Mouse (Mus musculus) neural tube, embryonic 12.5 days (tissue): Measurements from ENCODE around the gene Relb. TPM values are rescaled to one million over a fixed set of nuclear protein-coding genes. Genes with fewer than 3 reads are reported as not detected.

Experiments
- ATAC-seq: fragments of 200-750 bp; cut with Nextera tagmentation; 2 replicates; pipeline ENCODE4 v1.8.0; 2017; ENCODE audit warnings: low read depth, mild to moderate bottlenecking, moderate TSS enrichment, moderate library complexity; ENCODE audit not compliant: low FRiP score
- H3K27ac ChIP-seq: fragments of 300-500 bp; sonication (generic); 2 replicates; pipeline ENCODE4 v1.5.1; 2016
- H3K27me3 ChIP-seq: fragments of 300-500 bp; sonication (generic); replicated peaks from 2 replicates; pipeline ENCODE4 v1.6.1; 2016; ENCODE audit warnings: mild to moderate bottlenecking
- H3K36me3 ChIP-seq: fragments of 300-500 bp; sonication (generic); 2 replicates; pipeline ENCODE4 v1.6.1; 2016; ENCODE audit warnings: mild to moderate bottlenecking
- H3K4me1 ChIP-seq: fragments of 300-500 bp; sonication (generic); 2 replicates; pipeline ENCODE4 v1.6.1; 2016
- H3K4me2 ChIP-seq: fragments of 300-500 bp; sonication (generic); replicated peaks from 2 replicates; pipeline ENCODE4 v1.6.1; 2016; ENCODE audit warnings: mild to moderate bottlenecking
- H3K4me3 ChIP-seq: fragments of 300-500 bp; sonication (generic); 2 replicates; pipeline ENCODE4 v1.5.1; 2016
- H3K9ac ChIP-seq: fragments of 300-500 bp; sonication (generic); 2 replicates; pipeline ENCODE4 v1.6.1; 2016; ENCODE audit warnings: mild to moderate bottlenecking
- H3K9me3 ChIP-seq: fragments of 300-500 bp; sonication (generic); 2 replicates; pipeline ENCODE4 v1.6.1; 2016; ENCODE audit warnings: mild to moderate bottlenecking
- WGBS: fragments of 180-500 bp; shearing (Covaris S2); methylation state at CpG from one replicate; pipeline ENCODE4 v1.1.7; 2016; 5-methylcytosine and 5-hydroxymethylcytosine counted together
- polyA plus RNA-seq: library from polyadenylated mRNA; unstranded; fragments of >200 nt; fragmentation: Nextera tagmentation; extraction: Ambion mirVana; gene quantifications from 2 replicates; pipeline ENCODE4 v1.2.1, GENCODE M21; 2016

Relb gene
- polyA plus RNA-seq, result 4.9 and 5.8 TPM in 2 replicates

- Histone ChIP-seq H3K9me3 (no peaks in the 10 kb centered on the region), H3K9ac (peak within 1 kb of the TSS; percentile 47), H3K27me3 (no peaks in the 10 kb centered on the region), H3K4me3 (peak within 1 kb of the TSS; percentile 76), H3K4me1 (no peaks in the 10 kb centered on the region; the same call in 1 of the 2 replicates), H3K36me3 (peaks cover 25% of the 10 kb centered on the region), H3K27ac (no peak within 1 kb of the TSS), H3K4me2 (peak within 1 kb of the TSS; percentile 97)
- ATAC-seq, result peak; percentile 79
- under 1% methylated on average over 28 of the region's 41 CpGs for WGBS
Observed at GRCm38 (mm10) chr7:19629361-19629734, at the start of gene Relb. Relb (minus strand) TSS chr7:19629438.

DNA sequence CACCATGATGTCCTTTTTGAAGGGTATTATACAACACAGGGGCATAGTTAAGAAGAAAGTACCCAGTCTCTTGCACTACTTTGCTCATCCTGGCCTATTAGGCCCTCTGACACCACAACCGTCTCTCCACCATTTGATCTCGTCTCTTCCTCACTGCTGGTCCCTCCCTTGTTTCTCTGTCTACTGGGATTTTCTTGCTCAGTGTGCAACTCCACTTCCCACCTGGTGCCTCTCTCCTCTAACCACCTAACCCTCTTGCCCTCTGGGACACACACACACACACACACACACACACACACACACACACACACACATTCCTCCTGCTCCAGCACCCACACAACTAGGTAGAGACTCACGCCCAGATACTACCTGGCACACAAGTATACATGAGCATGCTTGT lies 49.7 kb upstream of the Relb start:
- no peaks in the 10 kb centered on the region for H3K27me3 ChIP-seq
- no peak for ATAC-seq
- WGBS, result 92% methylated on average over 3 of the region's 3 CpGs
- H3K27ac ChIP-seq, result no peak overlapping the region
- no peaks in the 10 kb centered on the region for H3K9me3 ChIP-seq
- no peak overlapping the region for H3K4me3 ChIP-seq
- H3K4me1 ChIP-seq, result no peaks in the 10 kb centered on the region
- H3K36me3 ChIP-seq, result no peaks in the 10 kb centered on the region
- H3K9ac ChIP-seq, result no peak overlapping the region
- H3K4me2 ChIP-seq, result no peak overlapping the region

GRCm38 (mm10) chr7:19677872-19678271 lies 48.6 kb upstream of the Relb start, which contains the start of gene Apoc2:
Apoc2 (minus strand) TSS chr7:19677941.
- Histone ChIP-seq H3K4me2 (no peak within 1 kb of the TSS), H3K36me3 (no peaks in the 10 kb centered on the region), H3K4me3 (no peak within 1 kb of the TSS), H3K4me1 (no peaks in the 10 kb centered on the region), H3K9me3 (no peaks in the 10 kb centered on the region), H3K9ac (no peak within 1 kb of the TSS), H3K27ac (no peak within 1 kb of the TSS), H3K27me3 (no peaks in the 10 kb centered on the region)
- no peak for ATAC-seq
- 75% methylated on average over 8 of the region's 8 CpGs for WGBS

DNA sequence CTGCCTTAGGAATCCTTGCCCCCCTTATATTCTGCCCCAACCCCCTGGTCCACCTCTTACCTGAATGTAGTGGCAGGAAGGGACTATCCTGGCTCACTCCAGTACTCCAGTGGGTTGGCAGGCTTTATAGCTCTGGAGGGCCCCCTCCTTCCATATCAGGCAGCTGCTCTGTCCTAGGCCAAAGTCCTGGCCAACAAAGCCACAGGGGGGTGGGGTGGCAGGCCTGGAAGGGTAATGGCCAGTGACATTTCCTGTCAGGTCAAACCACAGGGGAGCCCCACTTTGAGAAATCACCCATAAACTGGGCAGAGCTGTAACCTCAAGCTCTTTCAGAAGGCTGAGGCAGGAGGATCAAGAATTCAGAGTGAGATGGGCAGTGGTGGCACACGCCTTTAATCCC lies 47.4 kb upstream of the Relb start:
- H3K9ac ChIP-seq, result no peak overlapping the region
- H3K9me3 ChIP-seq, result no peaks in the 10 kb centered on the region
- H3K27ac ChIP-seq, result no peak overlapping the region
- H3K4me3 ChIP-seq, result no peak overlapping the region
- no peaks in the 10 kb centered on the region for H3K4me1 ChIP-seq
- 62% methylated on average over 1 of the region's 1 CpGs for WGBS
- no peaks in the 10 kb centered on the region for H3K27me3 ChIP-seq
- H3K4me2 ChIP-seq, result no peak overlapping the region
- H3K36me3 ChIP-seq, result no peaks in the 10 kb centered on the region
- no peak for ATAC-seq

GRCm38 (mm10) chr7:19675824-19676223 lies 46.6 kb upstream of the Relb start:
- Histone ChIP-seq H3K9me3 (no peaks in the 10 kb centered on the region), H3K4me1 (no peaks in the 10 kb centered on the region), H3K27me3 (no peaks in the 10 kb centered on the region), H3K36me3 (no peaks in the 10 kb centered on the region), H3K9ac (no peak overlapping the region), H3K4me2 (no peak overlapping the region), H3K27ac (no peak overlapping the region), H3K4me3 (no peak overlapping the region)
- ATAC-seq, result no peak
- WGBS, result 82% methylated on average over 10 of the region's 10 CpGs

DNA sequence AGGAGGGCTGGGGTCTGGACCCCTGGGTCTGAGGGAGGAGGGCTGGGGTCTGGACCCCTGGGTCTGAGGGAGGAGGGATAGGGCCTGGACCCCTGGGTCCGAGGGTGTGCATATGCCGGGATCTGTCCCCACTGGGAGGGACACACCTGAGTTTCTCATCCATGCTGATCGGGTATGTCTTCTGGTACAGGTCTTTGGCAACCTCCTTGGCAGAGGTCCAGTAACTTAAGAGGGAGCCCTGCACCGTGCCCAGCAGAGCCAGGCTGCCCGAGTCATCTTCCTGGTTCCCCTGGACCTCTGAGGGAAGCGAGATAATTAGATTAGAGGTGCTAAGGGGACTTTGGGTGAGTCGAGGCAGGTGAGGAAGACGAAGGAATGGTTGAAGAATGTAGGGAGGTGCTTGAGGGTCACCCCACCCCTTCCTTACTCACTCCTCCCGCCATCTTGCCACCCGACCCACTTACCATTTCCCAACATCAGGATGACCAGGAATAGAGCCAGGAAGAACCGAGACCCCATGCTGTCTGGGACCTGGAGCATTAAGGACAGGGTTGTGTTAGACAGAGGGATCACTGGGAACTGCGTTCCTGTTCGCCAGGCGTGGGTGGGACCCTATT lies 44.0 kb upstream of the Relb start:
- H3K9ac ChIP-seq, result no peak overlapping the region
- H3K4me3 ChIP-seq, result no peak overlapping the region
- no peaks in the 10 kb centered on the region for H3K27me3 ChIP-seq
- H3K27ac ChIP-seq, result no peak overlapping the region
- peaks cover 4% of the 10 kb centered on the region; the same call in 1 of the 2 replicates for H3K4me1 ChIP-seq
- H3K9me3 ChIP-seq, result no peaks in the 10 kb centered on the region
- no peaks in the 10 kb centered on the region for H3K36me3 ChIP-seq
- ATAC-seq, result no peak
- no peak overlapping the region for H3K4me2 ChIP-seq
- 75% methylated on average over 14 of the region's 14 CpGs for WGBS

DNA sequence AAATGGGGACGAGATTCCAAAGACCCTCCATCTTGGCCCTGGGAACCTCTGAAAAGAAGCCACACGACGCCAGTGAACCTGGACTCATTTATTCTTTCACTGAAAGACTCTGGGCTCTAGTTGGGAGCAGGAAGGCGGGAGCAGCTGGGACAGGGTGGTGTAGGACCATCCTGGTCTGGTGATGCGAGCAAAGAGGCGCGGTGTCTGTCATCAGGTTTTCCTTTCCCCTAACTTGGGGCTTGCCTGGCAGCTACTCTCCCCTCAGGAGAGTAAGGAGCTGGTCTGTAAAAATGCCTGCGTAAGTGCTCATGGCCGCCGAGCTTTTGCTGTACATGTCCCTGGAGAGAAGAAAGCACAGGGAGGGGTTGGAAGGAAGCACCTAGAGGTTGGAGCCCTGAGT lies 42.3 kb upstream of the Relb start:
- no peaks in the 10 kb centered on the region for H3K9me3 ChIP-seq
- no peak overlapping the region for H3K27ac ChIP-seq
- no peak for ATAC-seq
- H3K27me3 ChIP-seq, result no peaks in the 10 kb centered on the region
- H3K9ac ChIP-seq, result no peak overlapping the region
- H3K4me2 ChIP-seq, result no peak overlapping the region
- H3K36me3 ChIP-seq, result no peaks in the 10 kb centered on the region
- peaks cover 4% of the 10 kb centered on the region; the same call in 1 of the 2 replicates for H3K4me1 ChIP-seq
- no peak overlapping the region for H3K4me3 ChIP-seq
- WGBS, result 76% methylated on average over 10 of the region's 10 CpGs

GRCm38 (mm10) chr7:19668947-19669721 lies 39.9 kb upstream of the Relb start:
- H3K4me3 ChIP-seq, result no peak overlapping the region
- 8% methylated on average over 10 of the region's 10 CpGs for WGBS
- H3K9me3 ChIP-seq, result no peaks in the 10 kb centered on the region
- no peaks in the 10 kb centered on the region for H3K36me3 ChIP-seq
- H3K27me3 ChIP-seq, result no peaks in the 10 kb centered on the region
- peak overlapping the region; percentile 37 for H3K4me2 ChIP-seq
- H3K9ac ChIP-seq, result 0 out of 2 replicates have a peak overlapping the region, but pooled peaks have one; percentile 13
- H3K27ac ChIP-seq, result no peak overlapping the region
- ATAC-seq, result peak; percentile 59; the same call in 1 of the 2 replicates
- peaks cover 8% of the 10 kb centered on the region for H3K4me1 ChIP-seq

DNA sequence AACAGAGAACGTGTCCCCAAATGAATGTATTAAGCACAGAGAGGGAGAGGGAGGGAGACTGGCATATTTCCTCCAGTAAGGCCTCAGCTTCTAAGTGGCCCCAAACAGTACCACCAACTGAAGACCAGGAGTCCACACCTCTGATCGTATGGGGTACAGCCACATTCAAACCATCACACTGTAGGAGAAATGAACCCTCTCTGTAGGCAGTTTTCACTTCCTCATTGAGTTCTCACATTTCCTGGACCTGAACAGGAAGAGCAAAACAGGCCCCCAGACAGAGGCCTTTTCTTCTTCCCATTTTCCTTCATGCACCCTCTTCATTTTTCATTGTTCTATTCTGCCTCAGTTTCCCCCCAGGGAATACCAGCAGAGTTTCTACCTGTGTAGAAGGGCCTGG lies 38.2 kb upstream of the Relb start:
- WGBS, result 84% methylated on average over 2 of the region's 2 CpGs
- Histone ChIP-seq H3K4me2 (no peak overlapping the region), H3K9ac (no peak overlapping the region), H3K4me3 (no peak overlapping the region), H3K27ac (no peak overlapping the region), H3K36me3 (no peaks in the 10 kb centered on the region), H3K9me3 (no peaks in the 10 kb centered on the region), H3K27me3 (no peaks in the 10 kb centered on the region), H3K4me1 (peaks cover 23% of the 10 kb centered on the region)
- no peak for ATAC-seq

DNA sequence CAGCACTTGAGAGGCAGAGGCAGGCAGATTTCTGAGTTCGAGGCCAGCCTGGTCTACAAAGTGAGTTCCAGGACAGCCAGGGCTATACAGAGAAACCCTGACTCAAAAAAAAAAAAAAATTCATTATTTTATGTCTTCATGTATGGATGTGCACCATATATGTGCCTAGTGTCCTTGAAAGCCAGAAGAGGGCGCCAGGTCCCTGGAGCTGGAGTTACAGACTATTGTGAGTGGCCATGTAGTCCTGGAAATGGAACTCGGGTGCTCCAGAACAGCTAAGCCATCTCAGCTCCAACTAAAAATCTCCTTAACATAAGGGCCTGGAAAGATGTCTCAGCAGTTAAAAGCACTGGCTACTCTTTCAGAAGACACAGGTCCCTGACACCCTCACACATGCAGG lies 37.5 kb upstream of the Relb start:
- WGBS, result 69% methylated on average over 3 of the region's 3 CpGs
- Histone ChIP-seq H3K9ac (no peak overlapping the region), H3K4me2 (no peak overlapping the region), H3K4me3 (no peak overlapping the region), H3K27ac (no peak overlapping the region), H3K27me3 (no peaks in the 10 kb centered on the region), H3K4me1 (peaks cover 23% of the 10 kb centered on the region), H3K9me3 (no peaks in the 10 kb centered on the region), H3K36me3 (0 out of 2 replicates have a peak, but pooled peaks cover 4% of the 10 kb centered on the region)
- no peak for ATAC-seq

DNA sequence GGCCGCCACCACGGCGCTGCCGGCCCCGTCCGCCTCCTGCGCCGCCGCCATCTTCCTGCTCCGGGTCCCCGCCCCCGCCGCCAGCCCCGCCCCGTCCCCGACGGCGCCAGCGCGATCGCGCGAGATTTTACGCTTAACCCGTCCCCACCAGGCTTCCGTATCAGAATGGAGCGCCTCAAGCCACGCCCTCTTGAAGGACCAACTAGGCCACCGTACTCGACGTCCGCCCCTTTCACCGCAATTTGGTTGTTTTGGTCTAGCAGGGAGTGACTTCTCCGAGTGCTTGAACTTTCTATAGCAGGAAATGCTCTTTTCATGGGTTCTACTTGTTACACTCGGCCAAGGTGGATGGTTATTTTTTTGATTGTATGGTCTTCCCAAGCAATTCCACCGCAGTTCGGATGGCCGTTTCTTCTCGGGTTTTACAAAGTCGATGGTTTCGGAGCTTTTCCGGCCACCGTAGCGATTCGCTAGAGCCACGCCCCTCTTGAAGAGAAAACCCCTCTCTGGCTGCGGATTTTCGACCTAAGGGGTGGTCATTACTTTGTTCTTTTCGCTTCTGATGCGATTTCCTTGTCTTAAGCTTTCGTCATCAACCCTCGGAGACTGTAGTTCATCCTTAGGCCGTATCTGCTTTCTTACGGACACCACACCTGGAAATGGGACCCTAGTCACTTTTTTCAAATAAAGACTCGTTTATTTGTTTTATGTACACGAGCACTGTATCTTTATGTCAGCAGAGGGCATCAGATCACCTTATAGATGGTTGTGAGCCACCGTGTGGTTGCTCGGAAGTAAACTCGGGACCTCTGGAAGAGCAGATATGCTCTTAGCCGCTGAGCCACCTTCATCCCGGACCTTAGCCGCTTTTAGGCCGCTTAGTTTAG lies 36.0 kb upstream of the Relb start, which contains the start of gene Clptm1:
Gene Clptm1 (minus strand): TSS at position 79 of the 887 bp plus-strand sequence.
- Histone ChIP-seq H3K9ac (peak within 1 kb of the TSS; percentile 94), H3K27me3 (no peaks in the 10 kb centered on the region), H3K4me2 (peak within 1 kb of the TSS; percentile 71), H3K4me3 (peak within 1 kb of the TSS; percentile 95), H3K36me3 (0 out of 2 replicates have a peak, but pooled peaks cover 6% of the 10 kb centered on the region), H3K9me3 (no peaks in the 10 kb centered on the region), H3K27ac (peak within 1 kb of the TSS; percentile 58), H3K4me1 (peaks cover 23% of the 10 kb centered on the region)
- WGBS, result under 1% methylated on average over 63 of the region's 63 CpGs
- peak; percentile 88 for ATAC-seq
